Mouse (Mus musculus) intestine, postnatal 0 days (tissue): Measurements from ENCODE around the gene RPS10-NUDT3. TPM values are rescaled to one million over a fixed set of nuclear protein-coding genes. Genes with fewer than 3 reads are reported as not detected.
"Not testable (repeated sequence)": the region's sequence is repeated elsewhere in the genome, so short reads cannot be mapped to it uniquely, and the experiment has no call there.

Experiments
- ATAC-seq: fragments of 200-750 bp; cut with Nextera tagmentation; 2 replicates; pipeline ENCODE4 v1.8.0; 2017; ENCODE audit warnings: mild to moderate bottlenecking, moderate TSS enrichment, moderate library complexity
- H3K27ac ChIP-seq: fragments of 300-500 bp; sonication (generic); 2 replicates; pipeline ENCODE4 v1.5.1; 2014; ENCODE audit warnings: mild to moderate bottlenecking, low read depth, low read length, moderate library complexity
- H3K27me3 ChIP-seq: fragments of 300-500 bp; sonication (generic); replicated peaks from 2 replicates; pipeline ENCODE4 v1.6.1; 2014; ENCODE audit warnings: low read length, mixed read lengths; ENCODE audit not compliant: control insufficient read depth, insufficient read depth
- H3K36me3 ChIP-seq: fragments of 300-500 bp; sonication (generic); 2 replicates; pipeline ENCODE4 v1.6.1; 2014; ENCODE audit warnings: mild to moderate bottlenecking, moderate library complexity; ENCODE audit not compliant: control insufficient read depth, insufficient read depth
- H3K4me1 ChIP-seq: fragments of 300-500 bp; sonication (generic); replicated peaks from 2 replicates; pipeline ENCODE4 v1.6.1; 2014; ENCODE audit warnings: antibody characterized with exemption, low read length, mixed read lengths; ENCODE audit not compliant: control insufficient read depth, insufficient read depth
- H3K4me2 ChIP-seq: fragments of 300-500 bp; sonication (generic); replicated peaks from 2 replicates; pipeline ENCODE4 v1.6.1; 2014; ENCODE audit warnings: low read depth, mild to moderate bottlenecking, moderate library complexity
- H3K4me3 ChIP-seq: fragments of 300-500 bp; sonication (generic); 2 replicates; pipeline ENCODE4 v1.5.1; 2014; ENCODE audit warnings: low read depth, low read length
- H3K9ac ChIP-seq: fragments of 300-500 bp; sonication (generic); 2 replicates; pipeline ENCODE4 v1.6.1; 2014; ENCODE audit warnings: mild to moderate bottlenecking, low read depth, low read length
- H3K9me3 ChIP-seq: fragments of 300-500 bp; sonication (generic); 2 replicates; pipeline ENCODE4 v1.6.1; 2016; ENCODE audit warnings: mixed run types; ENCODE audit not compliant: control insufficient read depth
- CTCF ChIP-seq: sonication (generic); IDR thresholded peaks from 2 replicates; pipeline ENCODE4 v1.5.1; 2016; ENCODE audit warnings: low read depth, mild to moderate bottlenecking, control low read depth, antibody characterized with exemption, moderate library complexity
- WGBS: fragments of 180-500 bp; shearing (Covaris S2); extraction: QIAGEN DNeasy Blood & Tissue Kit; methylation state at CpG from one replicate; pipeline ENCODE4 v1.1.7; 2014; 5-methylcytosine and 5-hydroxymethylcytosine counted together
- polyA plus RNA-seq: library from polyadenylated mRNA; unstranded; fragments of >200 nt; fragmentation: Nextera tagmentation; extraction: Ambion mirVana; gene quantifications from 2 replicates; pipeline ENCODE4 v1.2.1, GENCODE M21; 2015

RPS10-NUDT3 gene
- polyA plus RNA-seq, 1 experiment from 2014 or later, result not detected

DNA sequence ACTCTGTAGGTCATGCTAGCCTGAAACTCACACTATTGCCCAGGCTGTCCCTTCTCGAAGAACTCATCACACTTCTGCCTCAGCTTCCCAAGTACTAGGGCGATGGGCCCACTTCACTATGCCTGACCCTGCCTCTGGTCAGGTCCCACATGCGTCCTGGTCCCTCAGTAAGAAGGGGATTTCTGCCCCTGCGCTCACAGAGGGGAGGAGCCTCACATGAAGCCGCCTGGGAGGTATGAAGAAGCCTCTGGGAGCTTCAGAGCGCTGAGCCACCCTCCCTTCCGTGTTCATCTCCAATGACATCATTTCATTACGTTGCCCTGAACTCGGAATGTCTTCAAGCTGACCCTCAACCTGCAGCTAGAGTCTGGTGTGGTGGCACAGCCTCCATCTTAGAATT is 8.7 kb upstream of the RPS10-NUDT3 start:
- H3K27me3 ChIP-seq, result no peaks in the 10 kb centered on the region
- ATAC-seq, result no peak

DNA sequence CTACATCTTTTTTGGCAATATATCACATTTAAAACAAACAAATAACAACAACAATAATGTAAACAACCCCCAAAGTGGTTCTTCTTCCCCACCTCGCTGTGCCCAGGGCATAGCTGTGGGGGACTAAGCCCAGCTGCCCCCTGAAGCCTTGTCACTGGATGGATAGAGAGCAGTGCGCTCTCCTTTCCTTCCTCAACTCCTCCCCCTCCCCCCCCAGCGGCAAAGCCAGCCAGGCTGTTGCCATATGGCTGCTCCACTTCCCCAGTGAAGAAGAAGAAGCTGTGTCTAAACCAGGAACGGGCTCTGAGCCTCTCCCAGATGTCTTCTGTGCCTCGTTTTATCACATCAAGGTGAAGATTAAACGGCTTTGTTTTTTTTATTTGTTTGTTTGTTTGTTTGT is 8.1 kb upstream of the RPS10-NUDT3 start:
- TF ChIP-seq CTCF, result no peak
- no peak overlapping the region for H3K27ac ChIP-seq
- H3K36me3 ChIP-seq, result no peaks in the 10 kb centered on the region
- WGBS, result 42% methylated on average over 6 of the region's 6 CpGs
- no peaks in the 10 kb centered on the region for H3K9me3 ChIP-seq
- peak overlapping the region; percentile 1; the same call in 1 of the 2 replicates for H3K9ac ChIP-seq
- ATAC-seq, result no peak
- no peak overlapping the region for H3K4me3 ChIP-seq
- no peak overlapping the region for H3K4me2 ChIP-seq
- H3K4me1 ChIP-seq, result no peaks in the 10 kb centered on the region
- H3K27me3 ChIP-seq, result no peaks in the 10 kb centered on the region

More for the DNA sequence above, 8.7 kb upstream of the RPS10-NUDT3 start:
- no peak overlapping the region for H3K4me3 ChIP-seq
- H3K9ac ChIP-seq, result no peak overlapping the region
- 81% methylated on average over 9 of the region's 9 CpGs for WGBS
- H3K4me2 ChIP-seq, result no peak overlapping the region
- H3K36me3 ChIP-seq, result no peaks in the 10 kb centered on the region
- no peak overlapping the region for H3K27ac ChIP-seq
- H3K9me3 ChIP-seq, result no peaks in the 10 kb centered on the region
- TF ChIP-seq CTCF, result no peak
- no peaks in the 10 kb centered on the region for H3K4me1 ChIP-seq

DNA sequence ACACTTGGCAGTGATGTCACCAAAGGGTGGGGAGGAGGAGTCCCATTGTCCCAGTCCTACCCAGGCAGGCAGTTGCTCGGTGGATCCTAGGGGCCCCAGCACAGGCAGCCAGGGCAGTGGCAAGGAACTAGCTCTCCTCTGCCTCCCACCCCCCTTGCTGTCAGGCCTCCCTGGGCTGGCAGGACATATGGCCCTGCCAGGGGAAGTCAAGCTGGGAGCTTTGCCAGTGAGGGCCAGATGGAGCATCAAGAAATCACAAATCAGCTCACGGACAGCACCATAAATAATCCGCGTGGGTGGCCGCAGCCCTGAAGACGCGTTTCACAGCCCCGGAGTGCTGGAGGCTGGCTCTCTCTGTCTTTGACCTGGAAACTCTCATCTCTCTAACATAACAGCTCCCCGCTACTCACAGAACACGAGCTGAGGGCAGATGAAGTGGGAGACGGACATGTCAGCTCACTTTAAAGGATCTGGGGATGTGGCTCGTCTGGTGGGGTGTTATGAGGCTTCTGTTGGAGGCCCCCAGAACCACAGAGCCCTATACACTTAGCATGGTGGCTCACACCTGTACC is 7.6 kb upstream of the RPS10-NUDT3 start:
- no peak overlapping the region for H3K4me2 ChIP-seq
- peak overlapping the region; percentile 1; the same call in 1 of the 2 replicates for H3K9ac ChIP-seq
- H3K9me3 ChIP-seq, result no peaks in the 10 kb centered on the region
- H3K4me1 ChIP-seq, result no peaks in the 10 kb centered on the region
- no peak for TF ChIP-seq CTCF
- 26% methylated on average over 12 of the region's 12 CpGs for WGBS
- no peaks in the 10 kb centered on the region for H3K27me3 ChIP-seq
- H3K36me3 ChIP-seq, result no peaks in the 10 kb centered on the region
- no peak for ATAC-seq
- no peak overlapping the region for H3K4me3 ChIP-seq
- no peak overlapping the region for H3K27ac ChIP-seq

DNA sequence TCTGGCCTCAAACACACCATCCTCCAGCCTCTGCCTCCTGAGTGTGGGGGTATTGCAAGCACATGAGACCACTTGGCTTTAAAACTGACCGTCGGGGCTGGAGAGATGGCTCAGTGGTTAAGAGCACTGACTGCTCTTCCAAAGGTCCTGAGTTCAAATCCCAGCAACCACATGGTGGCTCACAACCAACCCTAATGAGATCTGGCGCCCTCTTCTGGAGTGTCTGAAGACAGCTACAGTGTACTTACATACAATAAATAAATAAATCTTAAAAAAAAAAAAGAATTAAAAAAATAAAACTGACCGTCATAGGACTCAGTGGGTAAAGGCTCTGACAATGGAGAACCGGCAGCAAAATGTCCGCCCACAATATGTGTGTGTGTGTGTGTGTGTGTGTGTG is 4.8 kb upstream of the RPS10-NUDT3 start:
- not testable (repeated sequence) for H3K36me3 ChIP-seq, H3K9me3 ChIP-seq, H3K27me3 ChIP-seq, H3K4me1 ChIP-seq, ATAC-seq, H3K4me2 ChIP-seq, H3K4me3 ChIP-seq, H3K27ac ChIP-seq, H3K9ac ChIP-seq
- peak; percentile 21 for TF ChIP-seq CTCF
- WGBS, result 90% methylated on average over 6 of the region's 6 CpGs

DNA sequence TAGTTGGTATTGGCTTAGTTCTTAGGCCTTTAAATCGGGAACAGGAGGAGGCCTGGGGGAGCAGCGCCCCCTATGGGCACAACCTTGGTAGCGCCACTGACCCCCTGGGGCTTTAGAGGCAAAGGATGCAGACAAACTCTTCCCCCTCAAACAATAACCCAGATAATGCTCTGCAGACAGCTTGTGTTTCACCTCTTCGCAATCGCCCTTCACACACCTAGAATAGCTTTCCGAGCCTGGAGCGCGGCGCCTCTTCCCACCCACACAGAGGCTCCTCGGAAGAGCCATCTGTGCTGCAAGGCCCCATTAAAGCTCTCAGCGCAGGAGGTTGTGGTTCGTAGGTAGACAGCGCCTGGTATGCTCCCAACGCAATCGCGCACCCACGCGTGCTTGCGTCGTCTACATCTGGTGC is 3.9 kb upstream of the RPS10-NUDT3 start:
- WGBS, result 77% methylated on average over 20 of the region's 20 CpGs
- no peak for ATAC-seq
- Histone ChIP-seq H3K27ac (no peak overlapping the region), H3K9me3 (no peaks in the 10 kb centered on the region), H3K27me3 (no peaks in the 10 kb centered on the region), H3K36me3 (no peaks in the 10 kb centered on the region), H3K4me3 (no peak overlapping the region), H3K4me1 (no peaks in the 10 kb centered on the region), H3K4me2 (no peak overlapping the region), H3K9ac (no peak overlapping the region)
- TF ChIP-seq CTCF, result peak; percentile 64

DNA sequence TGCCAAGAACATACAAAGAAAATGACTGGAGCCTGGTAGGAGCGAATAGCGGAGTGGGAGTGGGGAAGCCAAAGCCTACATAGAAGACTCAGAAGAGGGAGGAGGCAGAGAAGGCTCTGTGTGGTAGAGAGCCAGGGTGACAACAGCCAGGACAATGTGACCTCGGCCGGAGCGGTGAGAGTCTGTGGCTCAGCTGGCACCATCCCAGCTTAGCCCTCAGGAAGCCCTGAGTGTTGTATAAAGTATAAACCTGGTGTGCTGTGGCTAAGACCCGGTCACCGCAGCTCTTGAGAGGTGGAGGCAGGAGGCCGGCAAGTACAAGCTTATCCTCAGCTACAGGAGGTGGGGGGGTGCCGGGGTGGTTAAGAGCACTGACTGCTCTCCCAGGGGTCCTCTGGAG is 2.3 kb upstream of the RPS10-NUDT3 start:
- Histone ChIP-seq H3K27me3 (no peaks in the 10 kb centered on the region), H3K36me3 (peaks cover 10% of the 10 kb centered on the region; the same call in 1 of the 2 replicates), H3K27ac (no peak overlapping the region), H3K4me2 (no peak overlapping the region), H3K9ac (no peak overlapping the region), H3K4me3 (no peak overlapping the region), H3K4me1 (no peaks in the 10 kb centered on the region), H3K9me3 (no peaks in the 10 kb centered on the region)
- no peak for TF ChIP-seq CTCF
- ATAC-seq, result no peak
- WGBS, result 63% methylated on average over 9 of the region's 9 CpGs
